Mouse (Mus musculus): ENCODE measurements at regions not wholly inside any gene's neighbourhood (a gene's known extent, or its start where the extent isn't known, plus 50 kb on each side); places are given as distances from the start of the nearest gene placed in this dataset.
"Not testable (repeated sequence)": the region's sequence is repeated elsewhere in the genome, so short reads cannot be mapped to it uniquely, and the experiment has no call there.

DNA sequence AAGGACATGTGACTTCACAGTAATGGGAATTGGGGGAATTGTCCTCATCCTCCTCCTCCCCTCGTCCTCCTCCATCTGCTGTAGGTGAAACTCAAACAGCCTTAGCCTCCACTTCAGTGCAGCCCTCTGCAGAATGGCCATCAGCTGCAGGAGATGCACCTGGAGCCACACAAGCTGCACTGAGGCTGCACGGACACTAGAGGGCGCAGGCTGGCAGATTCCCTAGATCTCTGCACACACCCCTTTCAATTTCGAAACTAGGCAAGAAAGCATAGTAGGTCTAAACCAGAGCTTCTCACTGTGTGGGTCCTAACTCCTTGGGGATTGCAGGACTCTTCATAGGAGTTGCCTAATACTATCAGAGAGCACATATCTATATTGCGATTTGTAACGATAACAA is 106.2 kb upstream of the Asap2 start:
- H3K9ac ChIP-seq (ENCODE audit: low read depth, low read length); H3K9me3 ChIP-seq (replicated peaks; ENCODE audit: control insufficient read depth, low read length); H3K4me2 ChIP-seq (ENCODE audit: low read depth, low read length); ATAC-seq (ENCODE audit: low read depth); H3K27ac ChIP-seq (ENCODE audit: low read length); H3K27me3 ChIP-seq (ENCODE audit: control insufficient read depth, insufficient read depth, low read depth, low read length); H3K4me1 ChIP-seq (ENCODE audit: control insufficient read depth, low read depth, low read length); H3K4me3 ChIP-seq (ENCODE audit: low read depth, low read length); H3K36me3 ChIP-seq (ENCODE audit: control insufficient read depth, insufficient read depth): not testable (repeated sequence)
- 53% methylated on average over 6 of the region's 6 CpGs for WGBS (ENCODE audit: insufficient replicate concordance)

DNA sequence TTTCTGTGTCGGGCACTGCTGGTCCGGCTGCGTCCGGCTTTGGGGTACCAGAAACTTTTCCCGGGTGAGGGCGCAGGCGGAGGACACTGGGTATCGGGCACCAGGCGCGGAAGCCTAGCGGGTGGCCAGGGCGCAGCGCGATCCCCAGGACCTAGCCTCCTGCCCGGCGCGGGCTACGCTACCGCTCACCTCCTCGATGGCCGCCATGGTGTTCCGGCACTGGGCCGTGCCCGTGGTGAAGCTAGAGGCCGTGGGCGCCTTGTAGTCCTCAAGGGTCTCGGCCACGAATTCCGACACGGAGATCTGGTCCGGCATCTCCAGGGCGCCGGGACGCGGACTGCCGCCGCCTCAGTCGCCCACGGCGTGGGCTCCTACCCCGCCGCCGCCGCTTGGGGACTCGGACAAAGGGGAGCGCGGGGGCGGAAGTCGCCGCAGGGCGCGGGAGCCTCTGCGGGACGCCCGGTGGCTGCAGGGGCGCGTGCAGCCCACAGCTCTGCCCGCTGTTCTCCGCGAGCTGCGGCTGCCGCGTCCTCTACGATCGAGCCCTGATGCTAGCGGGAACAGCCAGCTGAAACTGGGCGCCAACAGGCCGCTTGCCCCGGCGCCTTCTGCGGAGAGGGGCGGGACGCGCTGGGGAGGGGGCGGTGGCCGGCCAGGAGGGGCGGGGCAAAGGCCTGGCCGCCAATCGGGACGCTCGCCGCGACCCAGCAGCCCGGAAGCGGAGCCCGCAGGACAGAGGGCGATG is 69.4 kb upstream of the Asap2 start:
- peak; percentile 99 for ATAC-seq (ENCODE audit: low read depth)
- peak overlapping the region; percentile 71 for H3K4me3 ChIP-seq (ENCODE audit: low read depth, low read length)
- not testable (repeated sequence) for H3K9me3 ChIP-seq (replicated peaks; ENCODE audit: control insufficient read depth, low read length); H3K4me1 ChIP-seq (ENCODE audit: control insufficient read depth, low read depth, low read length); H3K27ac ChIP-seq (ENCODE audit: low read length); H3K27me3 ChIP-seq (ENCODE audit: control insufficient read depth, insufficient read depth, low read depth, low read length); H3K36me3 ChIP-seq (ENCODE audit: control insufficient read depth, insufficient read depth)
- H3K9ac ChIP-seq (ENCODE audit: low read depth, low read length): peak overlapping the region; percentile 67
- H3K4me2 ChIP-seq (ENCODE audit: low read depth, low read length): peak overlapping the region; percentile 62
- WGBS (ENCODE audit: insufficient replicate concordance): under 1% methylated on average over 61 of the region's 87 CpGs

DNA sequence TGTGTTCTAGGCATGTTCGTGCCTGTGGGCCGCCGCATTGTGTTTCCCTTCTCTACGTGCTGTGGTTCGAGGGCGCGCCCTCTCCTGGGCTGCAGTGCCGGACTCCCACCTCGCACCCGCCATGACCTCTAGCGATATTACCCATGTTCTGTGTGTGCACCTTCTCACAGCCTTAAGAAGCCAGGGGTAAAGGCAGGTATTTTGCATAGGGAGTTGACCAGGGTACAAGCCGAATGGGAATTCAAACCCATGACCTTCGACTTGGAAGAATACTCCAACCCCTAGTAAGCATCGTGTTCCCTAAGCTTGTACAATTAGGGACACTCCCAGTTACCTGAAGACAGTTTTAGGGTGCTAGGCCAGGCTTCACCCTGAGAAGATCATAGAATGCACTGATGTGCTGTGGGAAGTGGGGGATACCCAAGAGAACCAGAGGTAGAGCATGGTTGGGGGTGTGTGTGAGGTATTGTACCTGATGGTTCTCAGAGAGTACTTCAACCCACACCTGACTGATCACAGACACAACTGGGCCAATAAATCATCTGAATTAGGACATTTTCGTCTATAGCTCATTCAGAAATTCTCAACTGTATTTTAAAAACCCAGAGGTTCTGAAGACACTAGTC is 68.7 kb upstream of the Asap2 start:
- H3K4me1 ChIP-seq (ENCODE audit: control insufficient read depth, low read depth, low read length); ATAC-seq (ENCODE audit: low read depth); H3K36me3 ChIP-seq (ENCODE audit: control insufficient read depth, insufficient read depth); H3K9me3 ChIP-seq (replicated peaks; ENCODE audit: control insufficient read depth, low read length); H3K9ac ChIP-seq (ENCODE audit: low read depth, low read length); H3K27me3 ChIP-seq (ENCODE audit: control insufficient read depth, insufficient read depth, low read depth, low read length); H3K27ac ChIP-seq (ENCODE audit: low read length): not testable (repeated sequence)
- H3K4me2 ChIP-seq (ENCODE audit: low read depth, low read length): peak overlapping the region; percentile 62
- WGBS (ENCODE audit: insufficient replicate concordance): 11% methylated on average over 12 of the region's 15 CpGs
- peak overlapping the region; percentile 71 for H3K4me3 ChIP-seq (ENCODE audit: low read depth, low read length)

DNA sequence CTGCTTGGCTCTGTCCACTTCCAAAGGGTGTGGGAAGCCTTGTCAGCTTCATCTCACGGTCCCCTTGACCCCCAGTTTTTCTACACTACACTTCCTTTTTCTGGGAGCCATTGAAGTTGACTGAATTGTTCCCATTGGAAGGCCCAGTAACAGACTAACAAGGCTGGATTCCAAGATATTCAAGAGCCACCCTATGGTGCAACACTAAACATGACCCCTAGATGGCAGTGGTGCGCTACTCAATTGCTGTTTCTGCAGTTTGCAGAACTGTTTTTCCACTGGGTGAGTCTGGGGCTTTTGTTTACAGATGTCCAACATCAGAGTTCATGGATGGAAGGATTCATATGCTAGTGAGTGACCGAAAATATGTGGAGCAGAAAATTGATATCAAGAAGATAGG is 61.3 kb upstream of the Asap2 start:
- not testable (repeated sequence) for H3K4me3 ChIP-seq (ENCODE audit: low read depth, low read length); H3K27me3 ChIP-seq (ENCODE audit: control insufficient read depth, insufficient read depth, low read depth, low read length); H3K9ac ChIP-seq (ENCODE audit: low read depth, low read length); H3K36me3 ChIP-seq (ENCODE audit: control insufficient read depth, insufficient read depth); H3K4me2 ChIP-seq (ENCODE audit: low read depth, low read length); H3K9me3 ChIP-seq (replicated peaks; ENCODE audit: control insufficient read depth, low read length); ATAC-seq (ENCODE audit: low read depth); H3K27ac ChIP-seq (ENCODE audit: low read length); H3K4me1 ChIP-seq (ENCODE audit: control insufficient read depth, low read depth, low read length)
- WGBS (ENCODE audit: insufficient replicate concordance): 19% methylated on average over 3 of the region's 3 CpGs

All from liver, embryonic 16.5 days (tissue).